Mouse (Mus musculus) neural tube, embryonic 14.5 days (tissue): ENCODE data around the gene Arhgef3. TPM values are rescaled to one million over a fixed set of nuclear protein-coding genes. Genes with fewer than 3 reads are reported as not detected.

ENCODE experiments used
- ATAC-seq: fragments of 200-750 bp; cut with Nextera tagmentation; 2 replicates; pipeline ENCODE4 v1.8.0; 2017; ENCODE audit warnings: low read depth, mild to moderate bottlenecking, moderate TSS enrichment, moderate library complexity
- H3K27ac ChIP-seq: fragments of 300-500 bp; sonication (generic); 2 replicates; pipeline ENCODE4 v1.5.1; 2014; ENCODE audit warnings: low read depth, mild to moderate bottlenecking, control low read depth, low read length, moderate library complexity, mixed read lengths
- H3K27me3 ChIP-seq: fragments of 300-500 bp; sonication (generic); 2 replicates; pipeline ENCODE4 v1.6.1; 2014; ENCODE audit warnings: low read length; ENCODE audit not compliant: control insufficient read depth, insufficient read depth
- H3K36me3 ChIP-seq: fragments of 300-500 bp; sonication (generic); 2 replicates; pipeline ENCODE4 v1.6.1; 2014; ENCODE audit warnings: low read length, mixed read lengths; ENCODE audit not compliant: control insufficient read depth, insufficient read depth
- H3K4me1 ChIP-seq: fragments of 300-500 bp; sonication (generic); 2 replicates; pipeline ENCODE4 v1.6.1; 2014; ENCODE audit warnings: low read length; ENCODE audit not compliant: control insufficient read depth, insufficient read depth
- H3K4me2 ChIP-seq: fragments of 300-500 bp; sonication (generic); 2 replicates; pipeline ENCODE4 v1.6.1; 2014; ENCODE audit warnings: mild to moderate bottlenecking, low read depth, low read length, control low read depth
- H3K4me3 ChIP-seq: fragments of 300-500 bp; sonication (generic); 2 replicates; pipeline ENCODE4 v1.5.1; 2014; ENCODE audit warnings: low read depth, low read length, control low read depth, mixed read lengths
- H3K9ac ChIP-seq: fragments of 300-500 bp; sonication (generic); replicated peaks from 2 replicates; pipeline ENCODE4 v1.6.1; 2014; ENCODE audit warnings: low read depth, mild to moderate bottlenecking, control low read depth, low read length, mixed read lengths
- H3K9me3 ChIP-seq: fragments of 300-500 bp; sonication (generic); 2 replicates; pipeline ENCODE4 v1.6.1; 2016; ENCODE audit warnings: low read length; ENCODE audit not compliant: control insufficient read depth
- WGBS: fragments of 180-500 bp; shearing (Covaris S2); extraction: QIAGEN DNeasy Blood & Tissue Kit; methylation state at CpG from one replicate; pipeline ENCODE4 v1.1.7; 2014; 5-methylcytosine and 5-hydroxymethylcytosine counted together
- polyA plus RNA-seq: library from polyadenylated mRNA; unstranded; fragments of >200 nt; fragmentation: Nextera tagmentation; extraction: Ambion mirVana; gene quantifications from 2 replicates; pipeline ENCODE4 v1.2.1, GENCODE M21; 2014

Arhgef3 gene
- polyA plus RNA-seq, 1 experiment from 2014 or later = 13.4 TPM

DNA sequence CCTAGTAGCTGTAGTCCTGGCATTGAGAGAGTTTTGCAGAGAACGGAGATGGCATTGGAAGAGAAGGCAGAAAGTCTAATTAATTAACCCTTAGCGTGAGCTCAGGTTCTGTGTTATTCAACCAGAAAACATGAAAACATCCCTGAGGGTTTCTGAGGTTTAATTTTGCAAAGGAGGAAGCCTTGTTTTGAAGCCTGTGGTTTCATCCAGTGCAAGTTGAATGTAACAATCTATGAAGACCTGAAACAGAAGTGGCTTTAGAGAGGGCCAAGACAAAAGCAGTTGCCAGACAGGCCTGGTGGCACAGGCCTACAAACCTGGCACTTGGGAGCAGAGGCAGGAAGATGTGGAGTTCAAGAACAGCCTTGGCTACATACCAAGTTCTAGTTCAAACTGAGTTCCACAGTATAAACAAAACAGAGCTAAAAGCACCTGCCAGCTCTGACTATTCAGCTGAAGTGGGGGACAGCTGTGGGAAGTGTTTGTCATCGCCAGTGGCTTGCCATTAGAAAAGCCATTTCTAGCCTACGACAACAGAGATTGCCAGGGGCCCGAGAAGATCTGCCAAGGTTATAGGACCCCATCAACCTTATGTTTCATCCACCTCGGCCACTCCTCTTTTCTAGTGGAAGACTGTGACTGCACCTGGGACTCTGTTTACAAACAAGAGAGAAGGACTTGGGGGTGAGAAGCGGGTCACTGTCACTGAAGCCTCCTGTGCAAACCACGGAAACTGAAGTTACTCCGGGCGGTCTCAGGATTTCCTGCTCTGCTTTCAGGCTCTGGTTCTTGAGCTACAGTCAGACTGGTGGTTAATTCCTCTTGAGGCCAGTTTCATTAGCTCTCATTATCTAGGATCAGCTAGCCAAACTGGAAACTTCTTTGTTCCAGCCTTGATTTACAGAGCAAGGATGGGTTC is 287.9 kb downstream of the Arhgef3 start:
- Histone ChIP-seq H3K9ac (no peak overlapping the region), H3K4me2 (no peak overlapping the region), H3K36me3 (no peaks in the 10 kb centered on the region), H3K9me3 (no peaks in the 10 kb centered on the region), H3K27ac (no peak overlapping the region), H3K4me1 (no peaks in the 10 kb centered on the region), H3K4me3 (no peak overlapping the region), H3K27me3 (no peaks in the 10 kb centered on the region)
- ATAC-seq = no peak
- 81% methylated on average over 10 of the region's 10 CpGs for WGBS

DNA sequence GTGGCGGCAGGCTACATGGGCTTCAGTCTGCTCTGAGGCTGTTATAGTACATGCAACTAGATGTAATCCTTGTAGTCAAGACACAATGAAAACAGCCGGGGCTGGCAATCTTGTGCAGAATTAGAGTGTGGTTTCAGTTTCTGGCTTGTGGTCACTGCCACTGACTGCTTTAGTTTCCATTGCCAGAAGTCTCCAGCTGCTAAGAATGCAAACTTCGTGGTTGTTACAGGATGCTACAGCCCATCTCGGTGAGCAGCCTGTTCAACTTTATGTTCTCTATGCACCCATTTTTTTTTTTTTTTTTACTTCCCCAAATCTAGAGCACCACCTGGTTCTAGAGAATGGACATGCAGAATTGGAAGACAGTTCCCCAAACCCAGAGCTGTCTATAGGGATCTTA is 290.8 kb downstream of the Arhgef3 start:
- H3K9ac ChIP-seq = no peak overlapping the region
- no peaks in the 10 kb centered on the region for H3K36me3 ChIP-seq
- H3K4me1 ChIP-seq = no peaks in the 10 kb centered on the region
- peaks cover 3% of the 10 kb centered on the region; the same call in 1 of the 2 replicates for H3K9me3 ChIP-seq
- H3K4me2 ChIP-seq = no peak overlapping the region
- no peak overlapping the region for H3K4me3 ChIP-seq
- H3K27ac ChIP-seq = no peak overlapping the region
- WGBS = 86% methylated on average over 4 of the region's 4 CpGs
- H3K27me3 ChIP-seq = no peaks in the 10 kb centered on the region
- ATAC-seq = no peak

GRCm38 (mm10) chr14:27405947-27406346 is 291.2 kb downstream of the Arhgef3 start:
- WGBS = 95% methylated on average over 2 of the region's 2 CpGs
- Histone ChIP-seq H3K9me3 (peaks cover 3% of the 10 kb centered on the region; the same call in 1 of the 2 replicates), H3K4me3 (no peak overlapping the region), H3K27me3 (no peaks in the 10 kb centered on the region), H3K4me1 (no peaks in the 10 kb centered on the region), H3K36me3 (no peaks in the 10 kb centered on the region), H3K9ac (no peak overlapping the region), H3K27ac (no peak overlapping the region), H3K4me2 (no peak overlapping the region)
- no peak for ATAC-seq

DNA sequence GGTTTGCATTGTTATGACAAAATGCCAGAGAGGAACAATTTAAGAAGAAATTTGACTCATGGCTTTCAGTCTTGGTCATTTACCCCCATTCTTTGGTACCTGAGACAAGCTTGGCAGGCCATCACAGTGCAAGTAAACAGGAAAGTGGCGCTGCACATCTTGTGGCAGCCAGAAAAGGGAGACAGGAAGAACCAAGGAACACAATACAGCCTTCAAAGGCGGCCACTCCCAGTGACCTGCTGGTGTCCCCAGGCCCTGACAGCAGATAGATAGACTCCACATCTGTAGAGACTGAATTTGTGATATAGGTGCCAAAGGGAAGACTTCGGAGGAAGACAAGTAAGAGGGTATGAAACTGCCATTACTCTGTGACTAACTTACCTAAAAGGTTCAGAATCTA is 293.5 kb downstream of the Arhgef3 start:
- no peak overlapping the region for H3K4me3 ChIP-seq
- H3K9me3 ChIP-seq = peaks cover 3% of the 10 kb centered on the region; the same call in 1 of the 2 replicates
- no peaks in the 10 kb centered on the region for H3K4me1 ChIP-seq
- no peaks in the 10 kb centered on the region for H3K27me3 ChIP-seq
- no peak for ATAC-seq
- no peaks in the 10 kb centered on the region for H3K36me3 ChIP-seq
- no peak overlapping the region for H3K27ac ChIP-seq
- no peak overlapping the region for H3K4me2 ChIP-seq
- WGBS = 89% methylated on average over 3 of the region's 3 CpGs
- no peak overlapping the region for H3K9ac ChIP-seq

DNA sequence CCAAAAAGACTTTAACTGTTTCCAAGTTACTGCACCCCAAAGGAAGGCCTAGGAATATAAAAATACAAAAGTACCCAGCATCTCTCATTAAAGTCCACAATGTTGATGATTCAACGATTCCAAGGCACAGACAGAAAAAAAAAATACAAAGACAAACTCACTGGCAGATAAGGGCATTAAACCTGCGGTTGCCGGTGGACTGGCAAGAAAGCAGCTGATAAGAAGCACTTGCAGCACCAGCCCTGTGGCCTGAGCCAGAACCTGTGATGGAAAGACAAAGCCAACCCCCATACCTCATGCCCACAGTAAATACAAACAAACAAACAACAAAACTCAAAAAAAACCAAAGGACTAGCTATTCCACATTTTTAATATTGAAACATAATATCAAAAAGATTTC is 295.0 kb downstream of the Arhgef3 start:
- H3K9ac ChIP-seq = no peak overlapping the region
- no peak overlapping the region for H3K4me3 ChIP-seq
- no peaks in the 10 kb centered on the region for H3K36me3 ChIP-seq
- ATAC-seq = no peak
- no peaks in the 10 kb centered on the region for H3K27me3 ChIP-seq
- H3K4me1 ChIP-seq = no peaks in the 10 kb centered on the region
- H3K4me2 ChIP-seq = no peak overlapping the region
- WGBS = 97% methylated on average over 3 of the region's 3 CpGs
- no peak overlapping the region for H3K27ac ChIP-seq
- H3K9me3 ChIP-seq = peaks cover 3% of the 10 kb centered on the region; the same call in 1 of the 2 replicates

DNA sequence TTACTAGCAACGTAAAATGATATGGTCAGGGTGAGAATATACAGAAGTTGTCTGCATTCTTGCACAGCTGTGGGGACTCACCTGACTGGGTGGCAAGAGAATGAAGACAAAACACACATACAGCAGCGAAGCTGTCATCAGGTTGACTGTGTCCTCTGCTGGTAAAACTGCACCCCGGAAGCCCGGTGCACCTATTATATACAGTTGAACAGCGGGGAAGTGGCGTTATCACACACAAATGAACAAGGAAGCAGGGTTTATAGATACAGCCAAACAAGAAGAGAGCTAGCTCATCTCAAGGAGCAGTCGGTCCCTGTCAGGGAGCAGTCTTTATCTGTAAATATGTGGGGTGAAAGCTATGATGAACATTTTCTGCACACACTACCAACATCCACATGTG is 296.8 kb downstream of the Arhgef3 start:
- H3K9me3 ChIP-seq = peaks cover 3% of the 10 kb centered on the region; the same call in 1 of the 2 replicates
- H3K4me3 ChIP-seq = no peak overlapping the region
- H3K27me3 ChIP-seq = no peaks in the 10 kb centered on the region
- 96% methylated on average over 7 of the region's 7 CpGs for WGBS
- H3K36me3 ChIP-seq = no peaks in the 10 kb centered on the region
- no peak overlapping the region for H3K4me2 ChIP-seq
- no peak for ATAC-seq
- H3K4me1 ChIP-seq = no peaks in the 10 kb centered on the region
- no peak overlapping the region for H3K9ac ChIP-seq
- no peak overlapping the region for H3K27ac ChIP-seq

DNA sequence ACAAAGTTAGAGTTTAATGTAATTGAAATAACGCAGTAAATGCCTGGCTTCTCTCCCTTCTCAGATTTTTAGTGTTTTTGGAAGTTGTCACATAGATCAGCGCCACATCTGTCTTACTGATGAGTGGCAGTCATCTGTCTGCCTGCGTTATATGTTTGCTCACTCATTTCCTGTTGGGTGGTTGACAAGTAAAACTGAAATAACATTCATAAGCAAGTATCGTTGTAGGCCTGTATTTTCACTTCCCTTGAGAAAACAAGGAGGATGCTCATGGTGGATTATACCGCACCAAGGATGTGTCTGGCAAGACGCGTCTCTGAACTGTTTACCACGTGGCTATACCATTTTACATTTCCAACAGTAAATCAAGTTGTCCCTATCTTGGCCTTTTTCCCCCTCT is 298.0 kb downstream of the Arhgef3 start:
- H3K9ac ChIP-seq = no peak overlapping the region
- ATAC-seq = no peak
- H3K9me3 ChIP-seq = peaks cover 3% of the 10 kb centered on the region; the same call in 1 of the 2 replicates
- H3K4me1 ChIP-seq = no peaks in the 10 kb centered on the region
- no peak overlapping the region for H3K27ac ChIP-seq
- WGBS = 82% methylated on average over 8 of the region's 8 CpGs
- H3K4me2 ChIP-seq = no peak overlapping the region
- H3K36me3 ChIP-seq = no peaks in the 10 kb centered on the region
- H3K27me3 ChIP-seq = no peaks in the 10 kb centered on the region
- no peak overlapping the region for H3K4me3 ChIP-seq

DNA sequence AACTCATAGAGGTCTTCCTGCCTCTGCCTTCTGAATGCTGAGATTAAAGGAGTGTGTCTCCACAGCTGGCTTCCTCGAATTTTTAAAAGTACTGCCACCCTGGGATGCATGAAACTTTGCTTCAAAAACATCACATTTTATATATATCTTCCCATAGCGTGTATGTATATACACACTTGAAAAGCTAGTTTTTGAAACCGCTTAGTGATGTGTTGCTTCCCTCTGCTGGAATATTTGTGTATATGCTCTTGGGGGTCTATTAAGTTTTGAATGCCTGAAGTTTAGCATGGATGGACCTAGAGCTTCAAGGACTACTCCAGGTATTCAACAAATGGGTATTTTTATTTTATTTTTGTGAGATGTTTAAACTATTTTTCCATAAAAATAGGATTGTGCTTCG is 299.3 kb downstream of the Arhgef3 start:
- 55% methylated on average over 4 of the region's 4 CpGs for WGBS
- no peak for ATAC-seq
- Histone ChIP-seq H3K36me3 (no peaks in the 10 kb centered on the region), H3K4me2 (no peak overlapping the region), H3K4me1 (no peaks in the 10 kb centered on the region), H3K27me3 (no peaks in the 10 kb centered on the region), H3K27ac (no peak overlapping the region), H3K4me3 (no peak overlapping the region), H3K9me3 (peaks cover 3% of the 10 kb centered on the region; the same call in 1 of the 2 replicates), H3K9ac (no peak overlapping the region)

- Histone ChIP-seq H3K9me3 (no peaks in the 10 kb centered on the region), H3K27ac (no peak overlapping the region), H3K27me3 (no peaks in the 10 kb centered on the region), H3K4me2 (no peak overlapping the region), H3K36me3 (no peaks in the 10 kb centered on the region), H3K4me1 (no peaks in the 10 kb centered on the region), H3K9ac (no peak overlapping the region), H3K4me3 (no peak overlapping the region)
- ATAC-seq = no peak
- WGBS = 80% methylated on average over 3 of the region's 3 CpGs
Observed at GRCm38 (mm10) chr14:27420816-27421215, 306.1 kb downstream of the Arhgef3 start.
